Mouse (Mus musculus) liver, postnatal 0 days (tissue): ENCODE measurements around the gene Elmo1. TPM values are rescaled to one million over a fixed set of nuclear protein-coding genes. Genes with fewer than 3 reads are reported as not detected.

Source experiments
- ATAC-seq: fragments of 200-750 bp; cut with Nextera tagmentation; 2 replicates; pipeline ENCODE4 v1.8.0; 2017; ENCODE audit warnings: mild to moderate bottlenecking, moderate library complexity
- DNase-seq: peaks from one replicate; pipeline ENCODE4 v3.0.0-alpha.2; 2016
- H3K27ac ChIP-seq: fragments of 300-500 bp; sonication (generic); 2 replicates; pipeline ENCODE4 v1.5.1; 2014; ENCODE audit warnings: antibody characterized with exemption, moderate library complexity, mild to moderate bottlenecking, low read depth
- H3K27me3 ChIP-seq: fragments of 300-500 bp; sonication (generic); 2 replicates; pipeline ENCODE4 v1.6.1; 2014; ENCODE audit warnings: low read length, control low read depth, mixed read lengths; ENCODE audit not compliant: insufficient read depth
- H3K36me3 ChIP-seq: fragments of 300-500 bp; sonication (generic); replicated peaks from 2 replicates; pipeline ENCODE4 v1.6.1; 2014; ENCODE audit warnings: mild to moderate bottlenecking, control low read depth, low read length, moderate library complexity, mixed read lengths; ENCODE audit not compliant: insufficient read depth
- H3K4me1 ChIP-seq: fragments of 300-500 bp; sonication (generic); 2 replicates; pipeline ENCODE4 v1.6.1; 2014; ENCODE audit warnings: antibody characterized with exemption, mild to moderate bottlenecking, control low read depth; ENCODE audit not compliant: insufficient read depth
- H3K4me2 ChIP-seq: fragments of 300-500 bp; sonication (generic); 2 replicates; pipeline ENCODE4 v1.6.1; 2014; ENCODE audit warnings: low read depth, mild to moderate bottlenecking, low read length, moderate library complexity, mixed read lengths
- H3K4me3 ChIP-seq: fragments of 300-500 bp; sonication (generic); 2 replicates; pipeline ENCODE4 v1.5.1; 2014; ENCODE audit warnings: low read depth, low read length
- H3K9ac ChIP-seq: fragments of 300-500 bp; sonication (generic); replicated peaks from 2 replicates; pipeline ENCODE4 v1.6.1; 2014; ENCODE audit warnings: mild to moderate bottlenecking, moderate library complexity
- H3K9me3 ChIP-seq: fragments of 300-500 bp; sonication (generic); 2 replicates; pipeline ENCODE4 v1.6.1; 2016; ENCODE audit warnings: mild to moderate bottlenecking, control low read depth, low read length, mixed read lengths
- CTCF ChIP-seq: sonication (generic); IDR thresholded peaks from 2 replicates; pipeline ENCODE4 v1.5.1; 2016; ENCODE audit warnings: antibody characterized with exemption, low read depth
- EP300 ChIP-seq: IDR thresholded peaks from 2 replicates; pipeline ENCODE4 v1.6.1; 2016; ENCODE audit warnings: antibody characterized with exemption, low read depth, mild to moderate bottlenecking
- WGBS: fragments of 180-500 bp; shearing (Covaris S2); extraction: QIAGEN DNeasy Blood & Tissue Kit; methylation state at CpG from one replicate; pipeline ENCODE4 v1.1.7; 2014; ENCODE audit not compliant: insufficient replicate concordance; 5-methylcytosine and 5-hydroxymethylcytosine counted together
- polyA plus RNA-seq: library from polyadenylated mRNA; unstranded; fragments of >200 nt; fragmentation: Nextera tagmentation; extraction: Ambion mirVana; gene quantifications from 2 replicates; pipeline ENCODE4 v1.2.1, GENCODE M21; 2015

The Elmo1 gene
- polyA plus RNA-seq, 1 experiment from 2014 or later: 3.1 TPM

- no peak overlapping the region for H3K27ac ChIP-seq
- no peaks in the 10 kb centered on the region for H3K4me1 ChIP-seq
- H3K4me3 ChIP-seq: no peak overlapping the region
- WGBS: 86% methylated on average over 3 of the region's 3 CpGs
- no peak overlapping the region for H3K9ac ChIP-seq
- peaks cover 10% of the 10 kb centered on the region for H3K36me3 ChIP-seq
- no peaks in the 10 kb centered on the region for H3K27me3 ChIP-seq
- ATAC-seq (no peak), DNase-seq (no peak)
- H3K9me3 ChIP-seq: no peaks in the 10 kb centered on the region
- no peak overlapping the region for H3K4me2 ChIP-seq
- TF ChIP-seq CTCF: no peak
- TF ChIP-seq EP300: no peak
Measured at GRCm38 (mm10) chr13:20342881-20343280, 252.5 kb downstream of the Elmo1 start.

- no peak overlapping the region for H3K4me2 ChIP-seq
- no peaks in the 10 kb centered on the region for H3K4me1 ChIP-seq
- TF ChIP-seq EP300: no peak
- no peak for TF ChIP-seq CTCF
- 0 out of 2 replicates have a peak, but pooled peaks cover 2% of the 10 kb centered on the region for H3K36me3 ChIP-seq
- no peaks in the 10 kb centered on the region for H3K9me3 ChIP-seq
- no peaks in the 10 kb centered on the region for H3K27me3 ChIP-seq
- no peak overlapping the region for H3K27ac ChIP-seq
- ATAC-seq: no peak
- no peak overlapping the region for H3K9ac ChIP-seq
- DNase-seq: no peak
- no peak overlapping the region for H3K4me3 ChIP-seq
- WGBS: 60% methylated on average over 1 of the region's 1 CpGs
Measured at GRCm38 (mm10) chr13:20349754-20350153, 259.4 kb downstream of the Elmo1 start.

GRCm38 (mm10) chr13:20352631-20353030 lies 262.2 kb downstream of the Elmo1 start:
- DNase-seq: no peak
- peaks cover 4% of the 10 kb centered on the region for H3K4me1 ChIP-seq
- H3K36me3 ChIP-seq: no peaks in the 10 kb centered on the region
- ATAC-seq: no peak
- no peak overlapping the region for H3K4me3 ChIP-seq
- no peaks in the 10 kb centered on the region for H3K9me3 ChIP-seq
- no peak overlapping the region for H3K4me2 ChIP-seq
- no peak overlapping the region for H3K27ac ChIP-seq
- no peak for TF ChIP-seq CTCF
- TF ChIP-seq EP300: no peak
- no peak overlapping the region for H3K9ac ChIP-seq
- WGBS: 72% methylated on average over 2 of the region's 2 CpGs
- H3K27me3 ChIP-seq: no peaks in the 10 kb centered on the region

- no peak for TF ChIP-seq EP300
- TF ChIP-seq CTCF: no peak
- no peaks in the 10 kb centered on the region for H3K27me3 ChIP-seq
- no peaks in the 10 kb centered on the region for H3K9me3 ChIP-seq
- no peak overlapping the region for H3K4me2 ChIP-seq
- DNase-seq: no peak
- no peak overlapping the region for H3K4me3 ChIP-seq
- no peak for ATAC-seq
- no peak overlapping the region for H3K9ac ChIP-seq
- no peaks in the 10 kb centered on the region for H3K36me3 ChIP-seq
- 64% methylated on average over 10 of the region's 10 CpGs for WGBS
- no peak overlapping the region for H3K27ac ChIP-seq
- peaks cover 4% of the 10 kb centered on the region for H3K4me1 ChIP-seq
Measured at GRCm38 (mm10) chr13:20353862-20354603, 263.6 kb downstream of the Elmo1 start.

- no peak overlapping the region for H3K4me2 ChIP-seq
- WGBS: 71% methylated on average over 5 of the region's 5 CpGs
- no peak overlapping the region for H3K4me3 ChIP-seq
- TF ChIP-seq CTCF (no peak), EP300 (no peak)
- H3K9ac ChIP-seq: no peak overlapping the region
- peaks cover 4% of the 10 kb centered on the region for H3K4me1 ChIP-seq
- H3K27ac ChIP-seq: no peak overlapping the region
- peaks cover under 1% of the 10 kb centered on the region; the same call in 1 of the 2 replicates for H3K9me3 ChIP-seq
- no peaks in the 10 kb centered on the region for H3K27me3 ChIP-seq
- no peaks in the 10 kb centered on the region for H3K36me3 ChIP-seq
- no peak for DNase-seq
- ATAC-seq: no peak
Measured at GRCm38 (mm10) chr13:20354604-20354999, 264.2 kb downstream of the Elmo1 start.

- TF ChIP-seq EP300 (no peak), CTCF (no peak)
- 39% methylated on average over 2 of the region's 2 CpGs for WGBS
- DNase-seq: no peak
Measured at GRCm38 (mm10) chr13:20362541-20362940, 272.1 kb downstream of the Elmo1 start.

More at GRCm38 (mm10) chr13:20362541-20362940, 272.1 kb downstream of the Elmo1 start:
- ATAC-seq: no peak
- Histone ChIP-seq H3K9ac (no peak overlapping the region), H3K27ac (no peak overlapping the region), H3K4me2 (no peak overlapping the region), H3K27me3 (no peaks in the 10 kb centered on the region), H3K9me3 (peaks cover 3% of the 10 kb centered on the region; the same call in 1 of the 2 replicates), H3K4me1 (no peaks in the 10 kb centered on the region), H3K4me3 (no peak overlapping the region), H3K36me3 (no peaks in the 10 kb centered on the region)
